Mouse (Mus musculus): ENCODE results near the gene Crybb1.

The Crybb1 gene

DNA sequence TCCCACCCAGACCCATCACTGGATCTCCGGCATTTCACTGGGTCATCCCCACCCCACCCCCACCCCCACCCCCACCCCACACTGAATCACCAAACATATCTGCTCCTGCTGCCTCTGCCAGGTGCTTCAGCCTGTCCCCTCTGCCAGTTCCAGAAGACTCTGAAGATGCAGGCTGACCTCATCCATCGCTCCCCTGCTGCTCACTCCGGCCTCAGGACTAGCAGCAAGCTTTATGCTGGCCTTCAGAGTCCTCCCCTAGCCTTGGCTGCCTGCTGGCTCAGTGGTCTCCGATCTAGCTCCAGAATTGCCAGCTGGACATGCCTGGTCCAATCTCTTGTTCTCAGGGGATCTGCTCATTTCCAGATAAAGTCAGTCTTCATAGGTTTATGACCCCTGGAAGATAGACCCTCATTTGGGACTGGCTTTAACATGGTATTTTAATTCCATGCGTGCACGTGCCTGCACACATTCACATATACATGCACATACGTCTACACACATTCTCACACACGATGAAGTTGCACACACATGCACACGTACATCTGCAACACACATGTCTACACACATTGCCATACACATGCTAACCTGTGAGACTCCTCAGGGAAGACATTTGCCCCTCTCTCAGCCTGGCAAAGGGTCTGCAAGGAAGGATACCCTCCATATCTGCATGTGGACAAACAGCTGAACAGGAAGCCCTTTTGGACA lies 17.6 kb upstream of the Crybb1 start:
- DNase-seq (ENCODE audit: low spot score) = no peak

DNA sequence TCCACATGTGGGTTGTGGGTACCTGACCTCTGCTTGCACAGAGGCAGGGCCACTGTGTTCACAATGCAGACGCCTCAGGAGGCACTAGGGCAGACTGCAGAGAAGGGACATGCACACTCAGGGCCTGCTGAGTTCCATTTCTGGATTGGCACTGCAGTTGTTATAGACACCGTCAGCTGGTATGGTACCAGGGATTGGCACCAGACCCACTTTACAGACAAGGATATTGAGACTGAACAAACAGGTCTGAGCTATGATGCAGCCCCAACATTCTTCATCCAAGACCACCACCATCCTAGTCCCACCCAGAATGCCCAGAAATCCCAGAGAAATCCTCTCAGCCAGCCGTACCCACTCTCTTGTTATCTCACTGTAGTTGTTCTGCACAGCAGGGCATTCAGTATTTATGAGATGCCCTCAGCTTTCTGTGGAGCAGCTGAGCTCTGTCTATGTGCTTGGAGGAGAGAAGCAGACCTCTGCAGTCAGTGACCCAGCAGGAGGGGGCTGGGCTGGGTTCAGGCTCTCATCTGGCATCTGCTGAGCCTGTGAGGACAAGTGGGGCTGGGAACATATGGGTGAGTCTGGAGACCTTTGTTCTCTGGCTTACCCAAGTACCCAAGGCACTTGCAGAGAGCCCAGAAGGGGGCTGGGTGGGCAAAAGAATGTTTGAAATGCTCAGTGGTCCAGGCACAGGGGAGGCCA lies 16.7 kb upstream of the Crybb1 start:
- DNase-seq (ENCODE audit: low spot score) = no peak

DNA sequence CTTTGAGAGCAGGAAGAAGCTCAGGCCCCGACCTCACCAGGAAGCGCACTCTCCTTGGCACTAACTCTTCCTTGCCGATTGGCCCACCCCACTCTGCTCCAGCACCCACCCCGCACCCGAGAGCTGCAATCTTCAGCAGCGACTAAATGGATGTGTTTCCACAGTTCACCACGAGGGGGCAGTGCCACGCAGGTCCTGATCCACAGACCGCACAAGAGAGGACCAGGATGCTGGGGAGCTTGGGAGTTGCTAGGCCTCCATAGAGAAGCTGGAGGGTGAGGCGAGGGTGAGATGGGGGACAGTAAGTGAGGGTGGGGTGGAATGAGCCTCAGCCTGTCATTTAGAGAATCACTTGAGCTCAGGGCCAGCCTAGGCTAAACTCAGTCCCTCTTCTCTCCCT lies 14.9 kb upstream of the Crybb1 start:
- DNase-seq (ENCODE audit: low spot score) = peak; percentile 83

DNA sequence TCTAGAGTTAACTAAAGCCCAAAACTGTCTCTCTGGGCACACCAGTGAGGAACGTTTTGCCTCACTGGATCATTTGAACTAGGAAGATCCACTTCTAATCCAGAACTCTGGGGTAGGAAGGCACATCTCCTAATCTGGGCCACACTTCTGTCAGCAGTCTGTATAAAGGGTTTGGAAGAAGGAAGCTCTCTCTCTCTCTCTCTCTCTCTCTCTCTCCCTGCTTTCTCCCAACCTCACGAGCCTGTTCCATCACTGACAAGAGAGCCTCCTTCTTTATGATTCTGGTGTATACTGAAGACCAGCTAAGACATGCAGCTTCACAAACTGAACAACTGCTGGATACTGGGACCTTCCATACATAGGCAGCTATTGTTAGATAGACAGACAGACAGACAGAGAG lies 13.8 kb upstream of the Crybb1 start:
- DNase-seq (ENCODE audit: low spot score) = no peak

DNA sequence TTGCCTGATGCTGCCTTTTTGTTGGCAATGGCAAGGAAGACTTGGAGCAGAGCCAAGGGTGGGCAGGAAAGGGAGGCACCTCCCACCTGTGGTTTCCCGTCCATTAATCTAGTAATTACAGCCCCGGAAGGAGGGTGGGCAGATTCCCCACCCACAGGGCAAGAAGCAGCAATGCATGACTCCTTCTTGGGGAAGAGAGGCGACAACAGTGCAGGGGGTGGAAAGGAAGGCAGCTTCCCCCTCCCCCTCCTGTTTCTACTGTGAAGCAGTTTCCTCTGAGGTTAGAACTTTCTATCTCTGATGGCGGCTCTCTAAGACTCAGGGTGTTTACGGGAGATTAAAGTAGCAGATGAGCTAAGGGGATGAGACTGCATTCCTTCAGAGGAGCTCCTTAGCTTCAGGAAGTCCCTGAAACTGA lies 13.2 kb upstream of the Crybb1 start:
- DNase-seq (ENCODE audit: low spot score) = peak; percentile 70

DNA sequence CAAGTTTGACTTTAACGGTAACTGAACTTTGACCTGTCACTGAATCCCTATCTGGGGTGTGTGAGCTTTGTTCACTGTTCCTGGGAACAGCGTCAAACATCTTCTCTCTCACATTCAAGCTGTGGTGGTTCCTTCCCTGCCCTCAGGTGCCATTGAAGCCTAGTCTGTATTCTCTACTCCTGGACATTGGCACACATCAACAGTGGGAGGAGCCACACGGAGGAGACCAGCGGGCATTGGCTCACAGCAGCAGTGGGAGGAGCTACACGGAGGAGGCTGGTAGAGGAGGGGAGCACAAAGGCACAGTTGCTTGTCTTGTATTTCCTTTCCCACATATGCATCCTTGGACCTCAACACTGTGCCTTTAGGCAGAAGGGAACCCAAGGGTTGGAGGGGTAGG lies 12.6 kb upstream of the Crybb1 start:
- DNase-seq (ENCODE audit: low spot score) = no peak

DNA sequence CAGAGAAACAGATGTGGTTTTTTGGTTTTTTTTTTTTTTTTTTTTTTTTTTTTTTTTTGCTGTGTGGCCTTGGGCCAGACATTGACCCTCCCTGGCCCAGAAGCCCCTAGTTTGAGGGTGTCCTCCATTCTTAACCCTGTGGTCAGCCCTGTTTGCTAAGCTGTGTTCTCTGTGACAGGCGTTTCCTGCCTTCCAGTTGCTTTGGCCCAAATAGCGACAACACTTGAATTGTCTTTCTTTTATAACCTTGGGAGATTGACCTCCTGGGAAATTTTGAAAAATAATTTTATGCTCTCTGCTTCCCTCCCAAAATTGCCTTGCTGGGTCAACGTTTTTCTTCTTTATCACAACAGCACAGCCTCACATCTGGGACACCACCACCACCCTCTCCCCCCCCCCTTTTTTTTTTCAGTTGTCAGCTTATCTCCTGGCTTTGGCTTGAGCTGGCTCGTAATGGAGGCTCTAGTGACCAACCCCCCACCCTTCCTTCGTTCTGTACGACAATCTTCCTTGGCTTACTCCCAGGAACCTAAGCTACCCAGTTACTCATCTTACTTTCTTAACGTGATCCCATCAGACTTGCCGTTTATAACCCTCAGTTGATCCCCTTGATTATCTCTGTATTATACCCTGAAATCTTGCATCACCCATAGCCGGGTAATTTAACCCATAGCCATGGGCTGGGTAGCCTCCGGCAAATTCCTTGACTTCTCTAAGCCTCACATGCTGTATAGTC lies 11.9 kb upstream of the Crybb1 start:
- no peak for DNase-seq (ENCODE audit: low spot score)

DNA sequence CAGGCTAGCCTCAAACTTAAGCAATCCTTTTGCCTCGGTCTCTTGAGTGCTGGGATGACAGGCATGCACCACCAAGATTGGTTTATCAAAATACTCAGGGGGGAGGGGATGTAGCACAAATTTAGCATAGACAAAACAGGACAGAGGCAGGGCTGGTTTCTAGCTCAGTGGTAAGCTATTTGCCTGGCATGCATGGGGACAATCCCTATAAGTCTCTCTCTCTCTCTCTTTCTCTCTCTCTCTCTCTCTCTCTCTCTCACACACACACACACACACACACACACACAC lies 11.4 kb upstream of the Crybb1 start:
- DNase-seq (ENCODE audit: low spot score) = no peak

DNA sequence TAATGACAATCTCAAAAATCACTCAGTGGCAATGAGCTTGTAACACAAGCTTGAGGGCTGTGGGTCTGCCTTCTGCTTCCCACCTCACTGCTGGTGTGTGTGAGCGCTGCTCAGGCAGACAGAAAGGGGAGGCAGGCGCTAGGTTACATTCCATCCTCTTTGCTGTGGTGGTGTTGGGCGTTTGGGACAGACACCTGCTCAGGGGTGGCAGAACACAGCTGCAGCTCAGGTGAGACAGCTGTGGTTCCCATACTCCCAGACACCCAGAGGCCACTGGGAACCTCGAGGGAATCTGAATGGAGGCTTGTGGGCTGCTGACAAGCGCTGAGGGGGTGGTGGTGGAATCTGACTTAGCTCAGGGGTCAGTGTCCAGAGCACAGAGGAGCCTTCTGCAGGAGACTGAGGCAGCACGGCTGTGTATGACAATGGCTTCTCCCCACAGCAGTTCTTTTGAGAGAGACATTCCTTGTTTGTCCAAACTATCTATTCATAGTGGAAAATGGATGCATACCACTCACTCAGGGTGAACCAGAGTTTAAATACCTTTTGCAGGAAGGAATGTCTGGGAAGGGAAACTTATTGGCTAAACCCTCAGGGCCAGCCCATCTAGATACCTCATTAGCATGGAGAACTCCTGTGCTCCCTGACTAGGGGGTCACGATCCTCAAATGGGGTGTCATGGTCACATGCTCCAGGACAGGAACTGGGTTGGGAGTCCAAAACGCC lies 10.6 kb upstream of the Crybb1 start:
- DNase-seq (ENCODE audit: low spot score) = no peak

DNA sequence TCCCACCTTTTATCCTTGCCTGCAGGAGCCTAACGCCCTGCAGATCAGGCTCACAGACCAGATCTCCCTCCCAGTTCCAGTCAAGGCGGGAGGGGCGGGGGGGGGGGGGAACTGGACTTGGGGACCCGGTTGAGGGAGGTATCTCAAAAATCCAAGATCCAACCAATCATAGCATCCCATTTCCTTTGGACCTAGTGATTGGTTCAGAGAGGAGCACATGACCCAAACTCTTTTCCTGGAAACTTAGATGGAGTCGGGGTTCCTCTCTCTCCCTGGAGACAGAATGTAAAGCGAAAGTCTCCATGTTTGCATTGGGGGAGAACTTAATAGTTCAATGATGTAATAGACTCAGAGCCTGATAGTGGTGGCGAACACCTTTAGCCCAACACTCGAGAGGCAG lies 8.2 kb upstream of the Crybb1 start:
- no peak for DNase-seq (ENCODE audit: low spot score)

DNA sequence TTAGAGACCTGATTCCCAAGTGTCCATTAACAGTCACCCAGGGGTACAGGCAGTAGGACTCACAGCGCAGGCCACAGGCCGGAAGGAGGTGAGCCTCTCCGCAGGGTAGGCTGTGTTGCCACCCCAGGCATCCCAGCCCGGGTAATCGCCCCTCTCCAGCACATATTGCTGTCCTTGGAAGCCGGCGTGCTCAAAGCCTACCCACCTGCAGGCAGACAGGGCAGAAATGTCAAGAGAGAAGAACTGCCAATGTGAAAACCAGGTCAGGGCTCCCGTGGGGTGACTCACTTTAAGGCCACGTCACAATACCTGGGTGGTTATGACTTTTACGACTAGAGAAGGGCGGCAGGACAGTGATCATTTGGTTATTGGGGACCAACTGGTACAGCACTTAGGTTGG lies 6.5 kb upstream of the Crybb1 start:
- DNase-seq (ENCODE audit: low spot score) = no peak

DNA sequence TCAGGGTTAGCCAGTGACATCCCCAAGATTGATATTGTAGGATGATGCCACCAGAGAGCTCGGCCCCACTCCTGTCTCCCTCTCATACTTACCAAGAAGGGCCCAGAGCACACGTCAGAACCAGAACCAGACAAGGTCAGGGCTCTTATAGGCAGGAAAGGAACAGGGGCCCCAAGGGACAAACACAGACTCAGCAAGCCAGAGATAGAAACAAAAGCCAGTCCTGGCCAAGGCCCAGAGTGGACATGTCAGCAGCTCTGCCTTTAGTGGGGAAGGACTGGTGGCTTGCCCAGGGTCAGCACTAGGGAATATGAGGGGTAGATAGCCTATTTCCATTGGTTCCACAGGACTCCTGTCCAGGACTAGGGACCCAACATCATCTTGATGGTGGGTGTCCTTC lies 3.2 kb upstream of the Crybb1 start, which contains the start of gene Cryba4:
TSS of gene Cryba4 (minus strand) at position 119 of the 400 bp plus-strand sequence.
- no peak for DNase-seq (ENCODE audit: low spot score)

DNA sequence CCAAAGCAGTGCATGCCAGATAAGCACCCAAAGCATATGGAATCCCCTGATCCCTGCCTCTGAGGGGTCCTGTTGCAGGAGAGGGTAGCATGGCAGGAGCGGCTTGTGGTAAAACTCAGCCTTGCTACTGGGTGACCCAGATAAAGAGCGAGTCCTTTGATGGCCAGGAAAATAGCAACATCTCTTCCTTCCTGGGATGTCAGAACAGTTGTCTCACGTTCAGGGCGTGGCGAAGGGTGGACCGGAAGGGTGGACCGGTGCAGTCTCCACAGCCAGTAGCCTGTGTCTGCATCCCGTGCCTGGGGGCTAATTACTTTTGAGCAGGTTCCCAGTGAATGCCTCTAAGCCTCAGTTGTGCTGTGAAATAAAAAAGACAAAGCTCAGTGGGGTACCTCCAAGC lies 2.4 kb upstream of the Crybb1 start:
- DNase-seq (ENCODE audit: low spot score) = peak; percentile 51

DNA sequence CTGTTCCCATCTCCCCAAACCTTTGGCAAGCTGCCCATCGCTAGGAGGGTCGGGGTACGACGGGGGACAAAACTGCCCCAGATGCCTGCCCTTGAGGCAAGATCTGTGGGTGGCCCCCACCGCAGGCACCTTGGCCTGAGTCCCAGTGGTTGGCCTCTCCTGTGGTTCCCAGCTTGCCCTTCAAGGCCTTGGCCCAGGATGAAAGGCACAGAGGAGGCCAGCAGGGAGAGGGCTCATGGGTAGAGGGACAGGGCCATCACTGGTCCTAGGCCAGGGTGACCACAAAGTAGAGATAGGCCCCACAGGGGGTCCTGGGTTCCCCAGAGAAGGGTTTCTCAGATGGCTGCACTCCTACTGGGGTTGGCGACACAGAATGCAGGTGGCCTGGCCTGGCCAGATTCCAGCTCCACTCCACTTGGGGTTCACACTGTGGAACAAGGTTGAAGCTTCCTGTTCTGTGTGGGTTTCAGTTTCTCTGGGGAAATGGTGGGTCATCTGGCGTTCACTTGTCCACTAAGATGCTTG lies 1.3 kb upstream of the Crybb1 start:
- DNase-seq (ENCODE audit: low spot score) = no peak

DNA sequence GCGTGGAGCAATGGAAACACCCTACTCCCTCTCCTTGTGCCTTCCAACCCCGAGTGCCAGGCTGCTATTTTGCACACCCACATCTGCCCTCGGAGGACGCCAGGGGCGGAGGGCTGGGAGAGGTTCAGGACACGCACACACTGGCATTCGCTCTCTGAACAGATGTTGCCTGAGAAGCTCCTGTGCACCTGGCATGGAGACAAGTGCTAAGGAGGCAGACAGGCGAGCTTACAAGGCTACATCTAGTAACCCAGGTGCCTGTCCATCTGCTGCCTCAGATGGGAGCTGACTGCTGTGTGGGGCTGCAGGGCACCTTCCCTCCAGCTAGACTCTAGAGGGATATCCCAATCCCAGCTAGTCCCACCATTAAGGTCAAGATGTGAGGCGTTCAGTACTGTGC lies 842 bp downstream of the Crybb1 start:
- DNase-seq (ENCODE audit: low spot score) = no peak

DNA sequence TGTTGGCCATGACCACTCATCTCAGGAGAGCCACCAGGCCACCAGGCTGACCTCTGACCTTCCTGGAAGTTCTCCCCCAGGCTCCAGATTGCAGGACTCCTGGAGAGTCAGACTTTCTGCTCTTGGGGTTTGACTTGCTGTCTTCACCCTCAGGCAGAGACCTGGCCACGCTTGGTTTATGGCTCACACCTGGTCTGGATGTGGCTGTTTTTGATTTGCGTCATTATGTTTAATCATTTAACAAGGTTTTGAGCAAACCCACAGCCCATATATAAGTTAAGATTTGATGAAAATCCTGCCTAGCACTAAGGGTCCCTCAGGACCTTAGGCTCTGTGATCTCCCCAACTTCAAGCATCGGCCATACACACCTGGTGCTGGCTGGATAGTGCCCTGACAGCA lies 2.3 kb downstream of the Crybb1 start:
- no peak for DNase-seq (ENCODE audit: low spot score)

DNA sequence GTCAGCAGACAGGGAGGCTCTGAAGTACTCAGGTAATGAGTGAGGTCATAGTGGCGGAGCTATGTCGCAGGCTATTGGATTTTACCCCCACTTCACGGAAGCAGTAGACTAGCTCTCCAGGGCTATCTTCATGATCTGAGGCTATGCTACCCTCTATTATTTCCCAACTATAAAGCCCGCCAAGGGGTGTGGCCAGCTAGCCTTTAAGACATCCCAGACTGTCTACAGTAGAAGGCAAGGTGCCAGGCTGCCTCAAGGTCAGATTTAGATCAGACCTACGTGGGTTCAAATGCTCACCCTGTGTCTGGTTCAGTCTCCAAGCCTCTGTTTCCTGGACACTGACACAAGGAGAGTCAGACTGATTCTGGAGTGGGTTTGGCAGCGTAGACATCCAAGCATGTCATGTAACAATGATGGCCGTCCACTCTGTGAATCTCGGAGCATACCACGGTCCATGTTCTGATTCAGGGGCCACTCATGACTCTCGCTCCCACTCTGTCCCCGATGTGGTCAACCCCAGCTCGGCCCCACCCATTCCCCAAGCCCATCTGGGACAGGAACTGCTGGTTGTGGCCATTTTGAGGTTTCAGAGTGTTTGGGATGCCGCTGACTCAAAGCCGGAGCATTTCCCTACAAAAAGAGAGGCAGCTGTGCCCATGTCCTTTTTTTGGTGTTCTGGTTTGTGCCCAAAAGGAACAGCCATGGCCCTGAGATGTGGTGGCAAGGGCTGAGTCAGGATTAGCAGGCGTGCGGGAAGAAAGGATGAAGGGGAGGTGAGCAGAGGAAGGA lies 4.4 kb downstream of the Crybb1 start:
- DNase-seq (ENCODE audit: low spot score) = no peak

DNA sequence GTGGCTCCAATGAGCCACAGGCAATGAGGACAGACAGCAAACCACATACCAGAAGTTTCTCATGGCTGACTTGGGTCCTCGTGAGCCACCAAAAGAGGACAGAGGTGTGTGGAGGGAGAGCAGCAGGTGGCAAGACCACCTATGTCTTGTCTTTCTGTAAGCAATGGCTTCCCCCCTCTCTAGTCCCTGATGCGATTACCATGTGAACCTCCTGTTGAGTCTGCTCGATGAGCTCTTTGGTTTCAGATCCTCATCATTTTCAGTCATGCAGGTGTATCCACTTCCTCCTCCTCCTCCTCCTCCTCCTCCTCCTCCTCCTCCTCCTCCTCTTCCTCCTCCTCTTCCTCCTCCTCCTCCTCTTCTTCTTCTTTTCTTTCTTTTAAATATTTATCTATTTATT lies 5.2 kb downstream of the Crybb1 start:
- no peak for DNase-seq (ENCODE audit: low spot score)

DNA sequence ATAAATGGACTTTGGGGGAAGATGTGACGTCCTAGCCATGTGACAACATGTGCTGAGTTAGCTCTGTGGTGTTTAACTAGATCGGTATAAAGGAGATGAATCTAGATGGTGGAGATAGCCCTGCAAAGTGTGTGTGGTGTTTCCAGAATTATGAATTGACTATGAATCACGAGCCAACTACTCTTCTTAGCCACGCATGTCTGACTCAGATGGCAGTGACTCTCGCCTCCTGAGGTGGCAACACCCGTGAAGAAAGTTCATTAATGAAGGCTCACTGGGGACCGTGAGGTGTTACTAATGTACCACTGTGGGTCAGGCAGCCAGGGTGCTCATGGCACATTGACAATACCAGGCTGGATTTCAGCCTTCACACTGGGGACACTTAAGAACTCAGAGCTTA lies 8.5 kb downstream of the Crybb1 start:
- DNase-seq (ENCODE audit: low spot score) = no peak

DNA sequence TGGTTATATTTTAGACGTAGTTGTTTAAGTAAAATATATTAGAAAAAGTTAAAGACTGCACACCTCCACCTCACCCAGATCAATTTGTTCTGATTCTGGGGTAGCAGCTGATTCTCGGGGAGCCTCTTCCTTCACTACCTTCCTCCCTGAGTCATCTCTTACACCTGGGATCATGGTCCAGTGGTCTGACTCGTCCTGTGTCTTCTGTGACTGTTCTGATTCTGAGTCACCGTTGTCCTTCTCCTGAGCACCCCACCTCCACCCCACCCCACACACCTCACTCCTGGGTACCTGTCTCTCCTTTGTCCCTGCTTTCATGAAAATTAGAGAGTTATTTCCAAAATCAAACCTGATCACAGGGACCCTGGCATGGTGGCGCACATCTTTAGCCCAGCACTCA lies 9.5 kb downstream of the Crybb1 start:
- no peak for DNase-seq (ENCODE audit: low spot score)

DNA sequence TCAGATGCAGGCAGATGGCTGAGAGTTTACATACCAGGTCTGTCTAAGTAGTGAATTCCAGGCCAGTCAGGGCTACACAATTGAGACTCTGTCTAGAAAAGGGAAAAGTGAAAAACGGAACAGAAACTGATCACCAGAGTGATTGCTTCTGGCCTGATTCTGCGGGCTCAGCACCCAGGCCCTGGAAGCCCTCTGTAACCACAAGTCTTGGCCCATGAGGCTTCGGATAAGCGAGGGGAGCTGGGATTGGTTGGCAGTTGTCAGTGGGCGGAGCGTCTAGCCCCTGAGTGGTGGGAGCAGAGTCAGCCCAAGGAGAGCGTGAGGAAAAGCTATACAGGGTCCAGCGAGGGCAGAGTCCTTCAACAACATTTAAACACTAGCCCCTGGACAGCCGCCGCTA lies 9.9 kb downstream of the Crybb1 start:
- DNase-seq (ENCODE audit: low spot score) = no peak
